Mouse (Mus musculus) megakaryocyte progenitor cell, adult 5-6 weeks (primary cell): ENCODE data around the gene Olfr967. TPM values are rescaled to one million over a fixed set of nuclear protein-coding genes. Genes with fewer than 3 reads are reported as not detected.
"Not testable (repeated sequence)": the region's sequence is repeated elsewhere in the genome, so short reads cannot be mapped to it uniquely, and the experiment has no call there.

Source experiments
- ATAC-seq: replicated peaks from 2 replicates; pipeline ENCODE4 v1.8.0; 2016; ENCODE audit warnings: mild to moderate bottlenecking, moderate TSS enrichment, inconsistent platforms; ENCODE audit not compliant: poor library complexity
- total RNA-seq, 2 experiments: library from RNA; stranded (forward) in 1 of 2; stranded (reverse) in 1 of 2; fragments of 157-497, 149-512 nt in 1 of 2; fragments of 200-1000 nt in 1 of 2; gene quantifications; 2 replicates each; pipeline versions ENCODE4 v1.2.3 to v1.2.4; 2015 to 2017

Gene Olfr967
- not detected in 2 replicates for total RNA-seq (2015)
- not detected in 2 replicates for total RNA-seq (2017)

DNA sequence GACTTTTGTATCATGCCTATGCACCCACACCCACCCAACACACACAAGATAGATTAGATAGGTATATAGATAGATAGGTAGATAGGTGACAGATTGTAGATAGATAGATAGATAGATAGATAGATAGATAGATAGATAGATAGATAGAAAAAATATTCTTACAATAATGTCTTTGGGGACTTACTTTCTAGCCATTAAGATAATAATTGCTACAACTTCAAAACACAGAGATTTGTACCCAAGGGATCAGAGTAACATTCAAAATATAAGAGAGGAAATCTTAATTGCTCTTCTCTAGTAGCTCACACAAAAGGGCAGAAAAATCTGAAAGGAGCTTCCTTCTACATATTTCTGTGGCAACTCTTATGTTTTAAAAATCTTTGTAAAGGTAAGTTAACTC, at the start of gene Olfr967:
TSS of gene Olfr967 (plus strand) at position 301 of the 400 bp plus-strand sequence.
- no peak for ATAC-seq

DNA sequence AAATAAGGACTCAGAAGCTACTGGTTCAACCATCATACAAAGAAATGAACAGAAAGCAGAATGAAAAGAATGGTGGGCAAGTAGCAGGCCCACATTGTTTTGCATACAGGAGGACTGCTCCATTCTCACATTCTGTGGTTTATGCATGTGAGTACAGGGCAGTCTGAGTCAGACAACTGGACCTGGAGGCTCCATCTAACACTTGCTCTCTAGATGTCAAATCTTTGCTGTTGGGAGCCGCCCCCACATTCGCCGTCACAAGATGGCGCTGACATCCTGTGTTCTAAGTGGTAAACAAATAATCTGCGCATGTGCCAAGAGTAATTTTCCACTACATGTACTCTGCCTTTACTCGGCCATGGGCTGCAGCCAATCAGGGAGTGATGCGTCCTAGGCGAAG, 44.9 kb upstream of the Olfr967 start:
- ATAC-seq, result not testable (repeated sequence)

DNA sequence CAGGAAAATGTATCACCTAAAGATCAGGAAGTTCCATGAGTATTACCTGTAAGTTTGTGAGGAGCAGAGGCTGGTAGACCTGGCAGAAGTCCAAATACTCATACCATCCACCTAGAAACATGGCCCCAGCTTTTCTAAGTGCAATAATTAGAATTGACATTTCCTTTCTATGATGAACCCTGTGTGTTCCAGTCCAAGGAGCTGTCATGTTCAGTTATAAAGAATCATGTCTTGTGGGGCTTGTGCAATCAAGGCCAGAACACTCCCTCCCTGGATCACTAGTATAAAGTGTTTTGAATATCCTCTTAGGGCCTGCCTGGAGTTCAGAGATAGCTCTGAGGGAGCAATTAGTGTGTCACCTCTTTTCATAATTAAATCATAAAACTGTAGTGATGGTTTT, 39.0 kb upstream of the Olfr967 start, which contains the start of gene Olfr149:
TSS of gene Olfr149 (minus strand) at position 101 of the 400 bp plus-strand sequence.
- ATAC-seq, result no peak

DNA sequence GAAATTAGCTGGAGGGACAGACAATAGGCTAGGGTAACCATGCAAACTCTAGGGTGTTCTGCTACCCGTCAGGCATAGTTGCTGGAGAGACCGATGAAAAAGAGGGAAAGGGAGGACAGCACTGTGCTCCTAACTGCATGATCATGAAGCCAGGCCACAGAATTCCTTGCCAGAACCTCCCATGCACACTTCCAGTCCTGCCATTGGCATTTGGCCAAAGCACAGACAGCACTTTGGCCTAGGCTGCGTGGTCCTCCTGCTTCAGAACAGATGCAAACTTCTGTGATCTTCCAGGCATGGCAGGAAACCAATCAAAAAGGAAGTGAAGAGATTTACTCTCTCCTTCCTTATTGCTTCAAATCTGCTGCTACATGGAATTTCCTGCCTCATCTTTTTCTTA, 37.1 kb upstream of the Olfr967 start:
- ATAC-seq, result no peak

DNA sequence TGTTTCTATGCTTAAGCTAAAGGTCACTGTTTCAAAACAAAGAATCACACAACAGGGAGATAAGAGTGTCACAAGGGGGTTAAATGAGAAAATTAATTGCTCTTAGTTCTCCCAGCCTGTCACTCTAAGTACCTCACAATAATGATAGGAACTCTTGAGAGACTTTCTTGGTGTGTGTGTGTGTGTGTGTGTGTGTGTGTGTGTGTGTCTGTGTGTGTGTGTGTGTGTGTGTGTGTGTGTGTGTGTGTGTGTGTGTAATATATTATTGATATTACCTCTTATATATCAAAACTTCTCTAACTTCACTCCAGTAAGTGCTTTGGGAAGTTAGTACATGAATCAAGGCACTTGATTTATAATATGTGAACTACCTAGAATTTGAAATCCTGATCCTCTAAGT, 35.0 kb upstream of the Olfr967 start, which contains the start of gene Olfr965:
TSS of gene Olfr965 (plus strand) at position 301 of the 400 bp plus-strand sequence.
- ATAC-seq, result no peak

DNA sequence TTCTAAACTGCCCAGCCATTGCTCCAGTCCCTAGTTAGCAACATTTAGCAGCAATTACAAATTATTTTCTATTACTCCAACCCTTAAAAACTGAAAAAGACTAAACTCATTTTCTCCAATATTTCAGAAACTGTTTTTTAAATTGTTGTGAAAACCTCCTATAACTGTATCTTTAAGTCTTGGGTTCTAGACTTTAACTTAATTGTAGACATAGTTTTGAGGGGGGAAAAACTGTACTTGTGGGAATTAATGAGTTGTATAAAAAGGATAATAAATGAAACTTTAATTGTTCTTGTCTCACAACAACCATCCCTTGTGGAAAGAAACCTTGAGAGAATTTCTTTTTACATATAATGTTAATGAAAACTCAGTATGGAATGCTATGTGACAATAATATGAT, 15.4 kb upstream of the Olfr967 start, which contains the start of gene Olfr150:
TSS of gene Olfr150 (plus strand) at position 301 of the 400 bp plus-strand sequence.
- no peak for ATAC-seq

DNA sequence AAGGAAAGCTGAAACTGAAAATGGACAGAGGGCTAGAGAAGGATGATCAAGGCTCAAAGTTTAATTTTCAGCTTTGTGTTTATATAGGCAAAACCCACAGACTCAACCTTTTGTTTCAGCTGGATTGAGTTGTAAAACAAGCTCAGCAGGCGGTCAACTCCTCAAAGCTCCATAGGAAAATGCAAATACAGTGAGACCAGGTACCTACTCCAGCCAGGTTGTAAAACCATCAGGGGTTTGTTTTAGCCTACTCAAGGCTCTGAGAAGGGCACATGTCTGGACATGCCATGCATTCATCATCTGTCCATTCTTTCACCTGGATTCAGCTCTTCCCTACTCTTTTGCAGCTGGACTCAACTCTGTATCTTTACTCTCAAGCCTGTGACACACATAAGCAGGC, 5.3 kb upstream of the Olfr967 start:
- ATAC-seq, result no peak

DNA sequence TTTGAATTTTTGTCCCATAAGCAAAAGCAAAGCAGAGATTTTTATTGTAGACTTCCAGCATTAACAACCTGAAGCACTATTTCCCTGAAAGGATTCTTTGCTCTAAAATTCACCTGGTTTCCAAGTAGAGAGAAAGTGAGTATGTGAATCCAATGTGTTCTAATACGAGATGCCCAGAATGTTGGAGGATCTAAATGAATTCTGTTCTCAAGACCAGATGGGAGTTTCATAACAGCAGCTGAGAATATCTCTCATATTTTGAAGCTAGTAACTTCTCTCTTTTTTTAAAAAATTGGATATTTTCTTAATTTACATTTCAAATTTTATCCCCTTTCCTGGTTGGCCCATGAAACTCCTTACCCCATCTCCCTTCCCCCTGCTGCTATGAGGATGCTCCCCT, 379 bp downstream of the Olfr967 start:
- ATAC-seq, result no peak

DNA sequence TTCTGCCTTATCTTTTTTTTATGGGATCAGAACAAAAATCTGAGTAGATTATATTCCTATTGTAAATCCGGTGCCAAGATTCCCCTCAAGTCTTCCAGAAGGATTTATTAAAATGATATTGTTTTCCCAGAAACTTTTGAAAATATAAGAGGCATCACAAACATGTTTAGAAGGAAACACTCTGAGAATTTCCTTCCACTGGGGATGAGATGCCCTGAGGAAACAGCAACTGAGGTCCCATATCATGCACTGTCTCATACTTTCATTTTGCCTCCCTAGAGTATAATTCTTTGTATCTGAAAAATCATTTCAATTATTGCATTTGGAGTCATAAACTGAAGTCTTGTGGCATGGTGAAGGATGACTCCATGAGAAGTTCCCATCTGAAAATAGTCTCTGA, 37.1 kb downstream of the Olfr967 start, which contains the start of gene Olfr968:
TSS of gene Olfr968 (minus strand) at position 101 of the 400 bp plus-strand sequence.
- ATAC-seq, result no peak

DNA sequence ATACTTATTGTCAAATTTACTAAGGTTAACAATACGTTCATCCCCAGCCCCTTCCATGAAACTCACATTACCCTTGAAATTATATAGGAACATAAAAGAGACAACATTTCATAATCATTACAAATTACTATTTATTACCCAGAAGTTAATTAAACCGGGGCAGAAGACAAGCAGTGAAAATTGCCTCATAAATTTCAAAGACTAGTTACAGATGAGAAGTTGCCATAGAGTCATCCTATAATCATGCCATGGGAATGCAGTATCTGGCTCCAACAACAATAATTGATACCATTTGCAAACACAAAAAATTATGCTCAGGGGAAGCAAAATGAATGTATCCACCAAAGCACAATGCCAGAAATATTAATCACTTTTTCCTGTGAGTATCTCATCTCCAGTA, 44.5 kb downstream of the Olfr967 start, which contains the start of gene Olfr969:
TSS of gene Olfr969 (plus strand) at position 388 of the 400 bp plus-strand sequence.
- no peak for ATAC-seq

Other genes with a start within 250 kb of the Olfr967 start
- gene Olfr957, start 230.4 kb upstream of the Olfr967 start, total RNA-seq (2015), result not detected in 2 replicates
- gene Olfr957, start 230.4 kb upstream of the Olfr967 start, total RNA-seq (2017), result not detected in 2 replicates
- not detected in 2 replicates for gene Olfr958, start 192.2 kb upstream of the Olfr967 start, total RNA-seq (2015)
- gene Olfr958, start 192.2 kb upstream of the Olfr967 start, total RNA-seq (2017), result not detected in 2 replicates
- gene Olfr959, start 170.7 kb upstream of the Olfr967 start, total RNA-seq (2015), result not detected in 2 replicates
- not detected in 2 replicates for gene Olfr959, start 170.7 kb upstream of the Olfr967 start, total RNA-seq (2017)
- gene AW551984, start 141.8 kb upstream of the Olfr967 start, total RNA-seq (2015), result not detected in 2 replicates
- gene AW551984, start 141.8 kb upstream of the Olfr967 start, total RNA-seq (2017), result not detected in 2 replicates
- not detected in 2 replicates for gene Olfr148, start 135.6 kb upstream of the Olfr967 start, total RNA-seq (2015)
- gene Olfr148, start 135.6 kb upstream of the Olfr967 start, total RNA-seq (2017), result not detected in 2 replicates
- gene Olfr960, start 124.9 kb upstream of the Olfr967 start, total RNA-seq (2015), result not detected in 2 replicates
- gene Olfr960, start 124.9 kb upstream of the Olfr967 start, total RNA-seq (2017), result not detected in 2 replicates
- gene Olfr961, start 101.2 kb upstream of the Olfr967 start, total RNA-seq (2015), result not detected in 2 replicates
- not detected in 2 replicates for gene Olfr961, start 101.2 kb upstream of the Olfr967 start, total RNA-seq (2017)
- gene Olfr963, start 79.0 kb upstream of the Olfr967 start, total RNA-seq (2015), result not detected in 2 replicates
- not detected in 2 replicates for gene Olfr963, start 79.0 kb upstream of the Olfr967 start, total RNA-seq (2017)
- not detected in 2 replicates for gene Olfr149, start 39.1 kb upstream of the Olfr967 start, total RNA-seq (2015)
- gene Olfr149, start 39.1 kb upstream of the Olfr967 start, total RNA-seq (2017), result not detected in 2 replicates
- gene Olfr965, start 34.9 kb upstream of the Olfr967 start, total RNA-seq (2015), result not detected in 2 replicates
- not detected in 2 replicates for gene Olfr965, start 34.9 kb upstream of the Olfr967 start, total RNA-seq (2017)
- not detected in 2 replicates for gene Olfr150, start 15.3 kb upstream of the Olfr967 start, total RNA-seq (2015)
- gene Olfr150, start 15.3 kb upstream of the Olfr967 start, total RNA-seq (2017), result not detected in 2 replicates
- gene Olfr968, start 37.0 kb downstream of the Olfr967 start, total RNA-seq (2015), result not detected in 2 replicates
- not detected in 2 replicates for gene Olfr968, start 37.0 kb downstream of the Olfr967 start, total RNA-seq (2017)
- gene Olfr969, start 44.7 kb downstream of the Olfr967 start, total RNA-seq (2015), result not detected in 2 replicates
- gene Olfr969, start 44.7 kb downstream of the Olfr967 start, total RNA-seq (2017), result not detected in 2 replicates
- not detected in 2 replicates for gene Olfr970, start 62.6 kb downstream of the Olfr967 start, total RNA-seq (2015)
- not detected in 2 replicates for gene Olfr970, start 62.6 kb downstream of the Olfr967 start, total RNA-seq (2017)
- not detected in 2 replicates for gene Olfr971, start 90.6 kb downstream of the Olfr967 start, total RNA-seq (2015)
- gene Olfr971, start 90.6 kb downstream of the Olfr967 start, total RNA-seq (2017), result not detected in 2 replicates
- not detected in 2 replicates for gene Olfr972, start 120.2 kb downstream of the Olfr967 start, total RNA-seq (2015)
- gene Olfr972, start 120.2 kb downstream of the Olfr967 start, total RNA-seq (2017), result not detected in 2 replicates
- gene Olfr229, start 161.1 kb downstream of the Olfr967 start, total RNA-seq (2015), result not detected in 2 replicates
- gene Olfr229, start 161.1 kb downstream of the Olfr967 start, total RNA-seq (2017), result not detected in 2 replicates
- not detected in 2 replicates for gene Olfr974, start 191.3 kb downstream of the Olfr967 start, total RNA-seq (2015)
- not detected in 2 replicates for gene Olfr974, start 191.3 kb downstream of the Olfr967 start, total RNA-seq (2017)
- not detected in 2 replicates for gene Olfr975, start 205.8 kb downstream of the Olfr967 start, total RNA-seq (2015)
- gene Olfr975, start 205.8 kb downstream of the Olfr967 start, total RNA-seq (2017), result not detected in 2 replicates
- gene Olfr976, start 214.9 kb downstream of the Olfr967 start, total RNA-seq (2015), result not detected in 2 replicates
- gene Olfr976, start 214.9 kb downstream of the Olfr967 start, total RNA-seq (2017), result not detected in 2 replicates
- gene Olfr978, start 245.9 kb downstream of the Olfr967 start, total RNA-seq (2015), result not detected in 2 replicates
- not detected in 2 replicates for gene Olfr978, start 245.9 kb downstream of the Olfr967 start, total RNA-seq (2017)